In the genomic region with DNA sequence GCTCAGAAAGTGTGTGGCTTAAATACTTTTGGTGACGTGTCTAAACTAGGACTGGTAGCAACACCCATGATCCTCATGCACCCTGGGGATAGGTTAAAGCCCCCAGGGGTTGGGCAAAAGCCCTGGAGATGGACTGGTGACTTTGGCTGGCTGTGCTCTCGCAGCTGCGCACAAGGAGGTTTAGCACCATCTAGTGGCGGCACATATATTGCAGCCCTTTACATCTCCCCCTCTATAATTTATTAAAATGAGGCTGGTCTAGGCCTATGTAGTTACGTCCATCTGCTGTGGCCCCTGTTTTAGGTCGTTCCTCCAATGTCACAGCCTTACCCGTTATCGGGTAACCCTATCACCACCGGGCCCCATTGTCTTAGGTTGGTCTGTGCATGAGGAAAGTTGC, we compare ENCODE assay signal across 22 mouse cellular contexts. TPM values are rescaled to one million over a fixed set of nuclear protein-coding genes. Genes with fewer than 3 reads are reported as not detected.
A peak's percentile ranks its signal among the peaks of the same experiment; 100 is the strongest.
DNase-seq lines count a peak whose midpoint lies in the region; ATAC-seq and TF ChIP-seq lines count a peak whose summit lies in the region.
"Not testable (repeated sequence)": the region's sequence is repeated elsewhere in the genome, so short reads cannot be mapped to it uniquely, and the experiment has no call there.
"Had no signal": no experiment of that assay in that cellular context is flagged by ENCODE, and none has a peak within 500 bp of the region (broad histone marks: within the 10 kb centered on the region; RNA-seq: fewer than 3 reads in every experiment).

No protein-coding gene starts in this region.

- in situ Hi-C loops in Patski (cut with MboI; ENCODE audit: low pct_unique_long_range_greater_than_20kb), result not testable (repeated sequence)

- CTCF ChIA-PET in Patski (lab: Charles Lee), result not testable (repeated sequence)

- TF ChIP-seq POLR2A in thymus, adult 2 months (IDR thresholded peaks at IDR 0.05; ENCODE audit: control insufficient read depth, extremely low read depth, insufficient read depth, low read length, poor library complexity), result not testable (repeated sequence)

- DNase-seq in Patski (ENCODE audit: low read depth, low spot score), result not testable (repeated sequence)
- DNase-seq in cerebellum, adult 8-10 months, result peak; percentile 32
- DNase-seq in heart, adult 18-20 months, result peak; percentile 41 to 62
- DNase-seq in kidney, adult 9 months, result peak; percentile 63
- DNase-seq in left cerebral cortex, adult 18-20 months (ENCODE audit: low spot score in 2 of 2), result peak; percentile 31 to 52
- peak; percentile 81 for DNase-seq in lung, postnatal 36 days
- peak; percentile 36 for DNase-seq in thymus, adult 2 months

- WGBS in thymus, adult 2 months, result 9% methylated on average over 5 of the region's 9 CpGs

- peak; percentile 9 for TF ChIP-seq CTCF in Patski (IDR thresholded peaks at IDR 0.05)
- TF ChIP-seq CTCF in thymus, adult 2 months (IDR thresholded peaks at IDR 0.05; ENCODE audit: borderline replicate concordance, control insufficient read depth, extremely low read depth, insufficient read depth, low read length, poor library complexity), result not testable (repeated sequence)

- not testable (repeated sequence) for H3K4me3 ChIP-seq in thymus, adult 2 months (ENCODE audit: control insufficient read depth, insufficient read depth, low read length)

- ATAC-seq in Patski, result not testable (repeated sequence)

- POLR2A ChIA-PET in Patski (lab: Charles Lee), result not testable (repeated sequence)

- H3K36me3 ChIP-seq in thymus, adult 2 months (ENCODE audit: control insufficient read depth, insufficient read depth, low read length), result not testable (repeated sequence)

- not testable (repeated sequence) for H3K27ac ChIP-seq in thymus, adult 2 months (ENCODE audit: control insufficient read depth, insufficient read depth, low read length)

- H3K4me1 ChIP-seq in thymus, adult 2 months (replicated peaks; ENCODE audit: control insufficient read depth, insufficient read depth, low read length), result not testable (repeated sequence)

- not testable (repeated sequence) for H3K27me3 ChIP-seq in Patski; thymus, adult 2 months (ENCODE audit: control insufficient read depth, insufficient read depth, low read length)

RNA-seq across cellular contexts. Expression of gene Cyp4f18, which starts 15.5 kb away (rescaled TPM):
- polyA plus RNA-seq in Patski (2021), result not detected
- 1 to 10 TPM in 1 of 2 experiments, under 1 TPM in 1; 0.69 to 2.7 TPM for total RNA-seq in heart, adult 18-20 months (2021)
- total RNA-seq in left cerebral cortex, adult 18-20 months (2021), result not detected
- 10.9 and 13.9 TPM in 2 replicates for polyA plus RNA-seq in thymus, adult 2 months (2012; rRNA removed)
- total RNA-seq: left cerebral cortex, postnatal 10 days had no signal

RNA-seq across cellular contexts. Expression of gene Olfr372, which starts 16.1 kb away (rescaled TPM):
- polyA plus RNA-seq in Patski (2021), result not detected
- total RNA-seq in heart, adult 18-20 months (2021), result not detected
- total RNA-seq in left cerebral cortex, adult 18-20 months (2021), result not detected
- 0.13 TPM in 1 of 2 replicates, not detected in the other for polyA plus RNA-seq in thymus, adult 2 months (2012; rRNA removed)
- total RNA-seq: adrenal gland, postnatal 4 days; gastrocnemius, postnatal 4 days; left cerebral cortex, postnatal 10 days had no signal
- polyA plus RNA-seq: activated CD4-positive, CD25-positive, alpha-beta regulatory T cell, adult 4 months; embryonic facial prominence, embryonic 10.5 days; forebrain, embryonic 13.5 days; heart, embryonic 14.5 days; hindbrain, embryonic 11.5 days; kidney, embryonic 14.5 days; large intestine, adult 2 months; limb, embryonic 15.5 days; liver, embryonic 16.5 days; midbrain, embryonic 12.5 days; neural tube, embryonic 14.5 days; testis, adult 2 months had no signal

RNA-seq across cellular contexts. Expression of gene Olfr373, which starts 58.1 kb away (rescaled TPM):
- polyA plus RNA-seq in Patski (2021), result 0.01 TPM
- not detected for total RNA-seq in heart, adult 18-20 months (2021)
- total RNA-seq in left cerebral cortex, adult 18-20 months (2021), result not detected
- 0.32 TPM in 1 of 2 replicates, not detected in the other for polyA plus RNA-seq in thymus, adult 2 months (2012; rRNA removed)
- total RNA-seq: gastrocnemius, postnatal 4 days; left cerebral cortex, postnatal 10 days had no signal
- polyA plus RNA-seq: forebrain, embryonic 13.5 days; heart, embryonic 14.5 days; hindbrain, embryonic 11.5 days; kidney, embryonic 14.5 days; large intestine, adult 2 months; limb, embryonic 15.5 days; liver, embryonic 16.5 days; midbrain, embryonic 12.5 days; neural tube, embryonic 14.5 days; testis, adult 2 months had no signal
